Comparison of ENCODE assay signal across 8 mouse cellular contexts in genomic region chr2:26912253-26912770, GRCm38 (mm10). TPM values are rescaled to one million over a fixed set of nuclear protein-coding genes. Genes with fewer than 3 reads are reported as not detected.
A peak's percentile ranks its signal among the peaks of the same experiment; 100 is the strongest.
DNase-seq lines count a peak whose midpoint lies in the region; ATAC-seq and TF ChIP-seq lines count a peak whose summit lies in the region.

No protein-coding gene starts in this region.

- peaks cover 14% of the 10 kb centered on the region for H3K4me1 ChIP-seq in heart, adult 2 months (ENCODE audit: control insufficient read depth, insufficient read depth, low read length)
- peaks cover 0 to 8% of the 10 kb centered on the region in 2 experiments; a peak in 1 of 4 replicates for H3K4me1 ChIP-seq in ES-E14 (ENCODE audit: control insufficient read depth in 2 of 2, insufficient read depth in 2 of 2, low read length in 2 of 2, poor library complexity in 1 of 2)
- H3K4me1 ChIP-seq in heart, postnatal 0 days (ENCODE audit: control insufficient read depth, insufficient read depth) = peaks cover 35% of the 10 kb centered on the region
- H3K4me1 ChIP-seq in liver, postnatal 0 days (ENCODE audit: insufficient read depth) = peaks cover 38% of the 10 kb centered on the region

- H3K9me3 ChIP-seq in ES-E14 (ENCODE audit: control insufficient read depth, insufficient read depth, low read depth, low read length) = no peaks in the 10 kb centered on the region
- no peaks in the 10 kb centered on the region for H3K9me3 ChIP-seq in heart, postnatal 0 days (replicated peaks; ENCODE audit: control insufficient read depth, low read length)
- H3K9me3 ChIP-seq in liver, postnatal 0 days (ENCODE audit: low read length) = no peaks in the 10 kb centered on the region

- H3K79me2 ChIP-seq in heart, adult 2 months (replicated peaks; ENCODE audit: control insufficient read depth, insufficient read depth, low read length) = peaks cover 5% of the 10 kb centered on the region

- intact Hi-C loops in heart, adult 2 months (cut with DNase I) = no loop called here

- peak overlapping the region; percentile 20; the same call in 1 of the 2 replicates for H3K9ac ChIP-seq in heart, adult 2 months (ENCODE audit: low read depth, low read length)
- peak overlapping the region; percentile 99 for H3K9ac ChIP-seq in ES-E14 (ENCODE audit: insufficient read depth, low read depth, low read length, poor library complexity, severe bottlenecking)
- peak overlapping the region; percentile 89 for H3K9ac ChIP-seq in heart, postnatal 0 days (replicated peaks; ENCODE audit: low read depth, low read length)
- peak overlapping the region; percentile 97 for H3K9ac ChIP-seq in liver, postnatal 0 days (replicated peaks)

- no peak for TF ChIP-seq EP300 in heart, adult 2 months (IDR thresholded peaks at IDR 0.05; ENCODE audit: insufficient read depth, low read depth, low read length)
- no peak for TF ChIP-seq EP300 in heart, postnatal 0 days (IDR thresholded peaks at IDR 0.05; ENCODE audit: low read depth)
- no peak for TF ChIP-seq EP300 in liver, postnatal 0 days (IDR thresholded peaks at IDR 0.05; ENCODE audit: low read depth)

- no peak for TF ChIP-seq CTCF in heart, adult 2 months (IDR thresholded peaks at IDR 0.05)
- TF ChIP-seq CTCF in heart, postnatal 0 days (IDR thresholded peaks at IDR 0.05; ENCODE audit: low read depth) = no peak
- TF ChIP-seq CTCF in liver, postnatal 0 days (IDR thresholded peaks at IDR 0.05; ENCODE audit: low read depth) = no peak

- no peak for DNase-seq in heart, adult 2 months
- no peak for DNase-seq in heart, adult 18-20 months
- DNase-seq in ES-E14 (ENCODE audit: low read depth, low spot score) = no peak
- DNase-seq in heart, postnatal 0 days (ENCODE audit: low spot score) = no peak
- DNase-seq in liver, postnatal 0 days = no peak
- no peak for DNase-seq in right cerebral cortex, postnatal 10 days (ENCODE audit: low spot score in 2 of 2)
- no peak for DNase-seq in thymus, postnatal 0 days (ENCODE audit: low spot score)
- DNase-seq in urinary bladder, postnatal 4 days (ENCODE audit: low spot score in 2 of 2) = no peak

- in situ Hi-C loops in ES-E14 (cut with MboI; ENCODE audit: low sequenced_read_pairs in 2 of 2, unreplicated experiment in 2 of 2) = loop anchor here in 1 of 2 experiments (25.0 kb wide), 1 partner anchor 475 kb away; the partner anchor contains the start of gene Sec16a

- H3K27me3 ChIP-seq in heart, adult 2 months (ENCODE audit: control insufficient read depth, insufficient read depth, low read length) = no peaks in the 10 kb centered on the region
- no peaks in the 10 kb centered on the region for H3K27me3 ChIP-seq in heart, postnatal 0 days (ENCODE audit: control insufficient read depth, insufficient read depth, low read length)
- H3K27me3 ChIP-seq in liver, postnatal 0 days (ENCODE audit: insufficient read depth, low read length) = no peaks in the 10 kb centered on the region

- 63% methylated on average over 5 of the region's 5 CpGs for WGBS in heart, adult 2 months
- 68% methylated on average over 5 of the region's 5 CpGs for WGBS in heart, postnatal 0 days
- WGBS in liver, postnatal 0 days (ENCODE audit: insufficient replicate concordance) = 61% methylated on average over 5 of the region's 5 CpGs

- peak overlapping the region; percentile 97 for H3K4me2 ChIP-seq in heart, postnatal 0 days (ENCODE audit: low read depth, low read length)
- peak overlapping the region; percentile 96 for H3K4me2 ChIP-seq in liver, postnatal 0 days (ENCODE audit: low read depth, low read length)

- H3K27ac ChIP-seq in heart, adult 2 months = no peak overlapping the region
- no peak overlapping the region for H3K27ac ChIP-seq in ES-E14 (ENCODE audit: insufficient read depth, low read depth, low read length, poor library complexity, severe bottlenecking)
- no peak overlapping the region for H3K27ac ChIP-seq in heart, postnatal 0 days (ENCODE audit: low read depth)
- H3K27ac ChIP-seq in liver, postnatal 0 days (ENCODE audit: low read depth) = 0 out of 2 replicates have a peak overlapping the region, but pooled peaks have one; percentile 8

- H3K4me3 ChIP-seq in heart, adult 2 months = no peak overlapping the region; the same call in 1 of the 2 replicates
- peak overlapping the region; percentile 91 to 94 for H3K4me3 ChIP-seq in ES-E14 (ENCODE audit: insufficient read depth in 1 of 2, low read depth in 1 of 2, low read length in 2 of 2, poor library complexity in 1 of 2, severe bottlenecking in 1 of 2)
- H3K4me3 ChIP-seq in heart, postnatal 0 days (ENCODE audit: low read depth, low read length) = peak overlapping the region; percentile 68; the same call in 1 of the 2 replicates
- H3K4me3 ChIP-seq in liver, postnatal 0 days (ENCODE audit: low read depth, low read length) = peak overlapping the region; percentile 69

- H3K36me3 ChIP-seq in heart, adult 2 months (ENCODE audit: control insufficient read depth, insufficient read depth, low read length) = peaks cover 7% of the 10 kb centered on the region
- peaks cover 50% of the 10 kb centered on the region for H3K36me3 ChIP-seq in ES-E14 (ENCODE audit: control insufficient read depth, insufficient read depth, low read length, poor library complexity, severe bottlenecking)
- H3K36me3 ChIP-seq in heart, postnatal 0 days (replicated peaks; ENCODE audit: control insufficient read depth, insufficient read depth, low read length) = peaks cover 40% of the 10 kb centered on the region
- peaks cover 41% of the 10 kb centered on the region for H3K36me3 ChIP-seq in liver, postnatal 0 days (replicated peaks; ENCODE audit: insufficient read depth, low read length)

- no peak for ATAC-seq in heart, postnatal 0 days (ENCODE audit: insufficient read depth, low read depth)
- no peak for ATAC-seq in liver, postnatal 0 days

- TF ChIP-seq POLR2A in heart, adult 2 months (IDR thresholded peaks at IDR 0.05; ENCODE audit: insufficient read depth, low read depth, low read length) = no peak

TF ChIP-seq in ES-E14, 5 proteins besides CTCF, POLR2A, EP300 and RAD21:
- TF ChIP-seq MAFK (IDR thresholded peaks at IDR 0.05; ENCODE audit: insufficient read depth, low read depth, low read length) = no peak
- no peak for TF ChIP-seq ZNF384 (IDR thresholded peaks at IDR 0.05; ENCODE audit: low read depth, low read length)
- no peak for TF ChIP-seq ZC3H11A (IDR thresholded peaks at IDR 0.05; ENCODE audit: borderline replicate concordance, low read depth, low read length)
- no peak for TF ChIP-seq HCFC1 (IDR thresholded peaks at IDR 0.05; ENCODE audit: borderline replicate concordance, insufficient read depth, low read length)
- no peak for TF ChIP-seq CHD2 (IDR thresholded peaks at IDR 0.05; ENCODE audit: low read depth, low read length)

RNA-seq across cellular contexts. Expression of gene Rpl7a, which starts 1.7 kb away (rescaled TPM):
- 100 to 1,000 TPM; 266 to 312 TPM for total RNA-seq in heart, adult 2 months (2021)
- 431 and 478 TPM in 2 replicates for polyA plus RNA-seq in heart, adult 2 months (2012; rRNA removed)
- total RNA-seq in heart, adult 18-20 months (2021) = 100 to 1,000 TPM; 282 to 289 TPM
- total RNA-seq in ES-E14 (2012; rRNA removed) = 2,695 and 3,070 TPM in 2 replicates
- 1,073 and 1,113 TPM in 2 replicates for total RNA-seq in heart, postnatal 0 days (2014; rRNA removed; ENCODE audit: low replicate concordance)
- 340 and 347 TPM in 2 replicates for polyA plus RNA-seq in heart, postnatal 0 days (2015; fragmentation: Nextera tagmentation; extraction: Ambion mirVana)
- 341 and 347 TPM in 2 replicates for polyA plus RNA-seq in liver, postnatal 0 days (2015; fragmentation: Nextera tagmentation; extraction: Ambion mirVana)
- polyA plus RNA-seq in thymus, postnatal 0 days (2015; fragmentation: Nextera tagmentation; extraction: Ambion mirVana) = 763 and 778 TPM in 2 replicates

RNA-seq across cellular contexts. Expression of gene Med22, which starts 1.8 kb away (rescaled TPM):
- total RNA-seq in heart, adult 2 months (2021) = 10 to 100 TPM; 20.7 to 26.0 TPM
- polyA plus RNA-seq in heart, adult 2 months (2012; rRNA removed) = 26.0 and 37.9 TPM in 2 replicates
- total RNA-seq in heart, adult 18-20 months (2021) = 10 to 100 TPM; 24.7 to 25.6 TPM
- 31.5 and 38.8 TPM in 2 replicates for total RNA-seq in ES-E14 (2012; rRNA removed)
- total RNA-seq in heart, postnatal 0 days (2014; rRNA removed; ENCODE audit: low replicate concordance) = 35.2 and 55.0 TPM in 2 replicates
- polyA plus RNA-seq in heart, postnatal 0 days (2015; fragmentation: Nextera tagmentation; extraction: Ambion mirVana) = 38.0 and 38.4 TPM in 2 replicates
- polyA plus RNA-seq in liver, postnatal 0 days (2015; fragmentation: Nextera tagmentation; extraction: Ambion mirVana) = 13.2 and 14.4 TPM in 2 replicates
- polyA plus RNA-seq in thymus, postnatal 0 days (2015; fragmentation: Nextera tagmentation; extraction: Ambion mirVana) = 28.5 and 30.7 TPM in 2 replicates

RNA-seq across cellular contexts. Expression of gene Surf2, which starts 3.9 kb away (rescaled TPM):
- 10 to 100 TPM; 15.2 to 16.8 TPM for total RNA-seq in heart, adult 2 months (2021)
- polyA plus RNA-seq in heart, adult 2 months (2012; rRNA removed) = 21.6 and 22.7 TPM in 2 replicates
- total RNA-seq in heart, adult 18-20 months (2021) = 10 to 100 TPM; 12.8 to 15.3 TPM
- total RNA-seq in ES-E14 (2012; rRNA removed) = 32.3 and 35.8 TPM in 2 replicates
- 5.4 and 9.7 TPM in 2 replicates for total RNA-seq in heart, postnatal 0 days (2014; rRNA removed; ENCODE audit: low replicate concordance)
- polyA plus RNA-seq in heart, postnatal 0 days (2015; fragmentation: Nextera tagmentation; extraction: Ambion mirVana) = 26.8 and 29.0 TPM in 2 replicates
- 14.6 and 15.3 TPM in 2 replicates for polyA plus RNA-seq in liver, postnatal 0 days (2015; fragmentation: Nextera tagmentation; extraction: Ambion mirVana)
- 46.7 and 48.3 TPM in 2 replicates for polyA plus RNA-seq in thymus, postnatal 0 days (2015; fragmentation: Nextera tagmentation; extraction: Ambion mirVana)

RNA-seq across cellular contexts. Expression of gene Surf1, which starts 4.0 kb away (rescaled TPM):
- total RNA-seq in heart, adult 2 months (2021) = 10 to 100 TPM; 49.7 to 68.0 TPM
- polyA plus RNA-seq in heart, adult 2 months (2012; rRNA removed) = 49.9 and 51.7 TPM in 2 replicates
- 10 to 100 TPM; 61.3 to 61.6 TPM for total RNA-seq in heart, adult 18-20 months (2021)
- total RNA-seq in ES-E14 (2012; rRNA removed) = 50.7 and 53.3 TPM in 2 replicates
- total RNA-seq in heart, postnatal 0 days (2014; rRNA removed; ENCODE audit: low replicate concordance) = 32.9 and 42.7 TPM in 2 replicates
- 41.4 and 44.3 TPM in 2 replicates for polyA plus RNA-seq in heart, postnatal 0 days (2015; fragmentation: Nextera tagmentation; extraction: Ambion mirVana)
- 29.8 and 30.1 TPM in 2 replicates for polyA plus RNA-seq in liver, postnatal 0 days (2015; fragmentation: Nextera tagmentation; extraction: Ambion mirVana)
- polyA plus RNA-seq in thymus, postnatal 0 days (2015; fragmentation: Nextera tagmentation; extraction: Ambion mirVana) = 76.9 and 78.2 TPM in 2 replicates

RNA-seq across cellular contexts. Expression of gene Surf6, which starts 9.6 kb away (rescaled TPM):
- 10 to 100 TPM; 12.7 to 13.2 TPM for total RNA-seq in heart, adult 2 months (2021)
- 4.4 and 8.7 TPM in 2 replicates for polyA plus RNA-seq in heart, adult 2 months (2012; rRNA removed)
- total RNA-seq in heart, adult 18-20 months (2021) = 10 to 100 TPM; 11.7 to 14.2 TPM
- 42.4 and 44.9 TPM in 2 replicates for total RNA-seq in ES-E14 (2012; rRNA removed)
- 6.0 and 7.3 TPM in 2 replicates for total RNA-seq in heart, postnatal 0 days (2014; rRNA removed; ENCODE audit: low replicate concordance)
- 9.8 and 10.5 TPM in 2 replicates for polyA plus RNA-seq in heart, postnatal 0 days (2015; fragmentation: Nextera tagmentation; extraction: Ambion mirVana)
- polyA plus RNA-seq in liver, postnatal 0 days (2015; fragmentation: Nextera tagmentation; extraction: Ambion mirVana) = 7.5 and 8.4 TPM in 2 replicates
- polyA plus RNA-seq in thymus, postnatal 0 days (2015; fragmentation: Nextera tagmentation; extraction: Ambion mirVana) = 31.4 and 31.6 TPM in 2 replicates

Comparison
In these comparisons a context has a peak if more than half of its experiments do, and no peak if none do; other contexts are left out.
1. H3K9ac ChIP-seq: peak in every context shown above with its lines; median percentile 99 in ES-E14; 97 in liver, postnatal 0 days; 89 in heart, postnatal 0 days; 20 in heart, adult 2 months.